Mouse (Mus musculus): Measurements from ENCODE around the gene Kdelr3.

The Kdelr3 gene

GRCm38 (mm10) chr15:79511553-79512320 lies 4.5 kb upstream of the Kdelr3 start:
- DNase-seq, result peak; percentile 69 to 78

DNA sequence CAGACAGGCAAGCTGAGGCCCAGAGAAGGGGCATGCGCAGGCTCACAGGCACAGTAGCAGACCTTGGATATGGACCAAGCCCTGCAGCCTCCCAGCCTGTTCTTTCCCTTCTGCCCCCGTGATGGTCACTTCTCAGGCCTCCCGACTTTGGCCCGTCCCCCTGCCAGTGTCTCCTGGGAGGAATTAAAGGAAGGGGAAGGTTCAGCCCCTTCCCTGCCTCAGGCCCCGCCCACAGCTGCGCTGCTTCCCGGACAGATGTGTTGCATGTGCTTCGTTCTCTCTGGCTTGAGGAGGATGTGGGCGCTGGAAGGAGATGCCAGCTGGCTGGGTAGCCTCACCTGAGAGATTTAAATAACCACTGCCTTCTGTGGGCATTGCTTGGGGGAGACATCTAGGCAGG lies 2.3 kb upstream of the Kdelr3 start:
- no peak for DNase-seq

GRCm38 (mm10) chr15:79517710-79518109 lies 1.5 kb downstream of the Kdelr3 start:
- no peak for DNase-seq

GRCm38 (mm10) chr15:79518571-79518970 lies 2.4 kb downstream of the Kdelr3 start:
- no peak for DNase-seq

DNA sequence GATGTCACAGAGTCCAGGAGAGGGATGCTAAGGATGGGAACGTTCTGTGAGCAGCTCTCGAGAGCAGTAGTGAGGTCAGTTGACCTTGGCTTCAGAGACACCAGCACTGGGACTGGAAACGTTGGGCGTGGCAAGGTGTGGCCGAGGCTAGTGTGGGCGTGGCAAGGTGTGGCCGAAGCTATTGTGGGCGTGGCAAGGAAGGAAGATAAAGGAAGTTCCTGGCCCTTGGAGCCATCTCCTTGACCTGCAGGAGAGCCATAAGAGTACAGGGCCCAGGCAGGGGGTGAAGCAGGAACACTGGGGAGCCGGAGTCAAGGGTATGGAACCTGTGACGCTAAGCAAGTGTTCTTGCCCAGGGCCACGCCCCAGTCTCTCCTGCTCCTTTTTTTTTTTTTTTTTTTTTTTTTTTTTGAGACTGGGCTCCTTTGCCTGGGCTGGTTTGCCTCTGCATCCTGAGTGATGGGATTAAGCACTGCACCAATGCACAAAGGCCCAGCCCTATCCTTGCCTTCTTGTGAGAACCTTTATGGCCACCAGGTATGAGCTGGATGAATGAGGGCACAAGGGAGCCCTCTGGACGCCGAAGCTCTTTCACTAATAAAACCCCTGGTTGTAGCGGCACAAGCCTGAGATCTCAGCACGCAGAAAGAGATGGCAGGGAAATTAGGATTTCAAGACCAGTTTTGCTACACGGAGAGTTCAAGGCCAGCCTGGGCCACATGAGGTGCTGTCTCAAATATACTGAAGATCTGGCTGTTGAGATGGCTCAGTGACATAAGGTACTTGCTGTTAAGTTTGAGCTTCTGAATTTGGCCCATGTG lies 3.4 kb downstream of the Kdelr3 start:
- no peak for DNase-seq

DNA sequence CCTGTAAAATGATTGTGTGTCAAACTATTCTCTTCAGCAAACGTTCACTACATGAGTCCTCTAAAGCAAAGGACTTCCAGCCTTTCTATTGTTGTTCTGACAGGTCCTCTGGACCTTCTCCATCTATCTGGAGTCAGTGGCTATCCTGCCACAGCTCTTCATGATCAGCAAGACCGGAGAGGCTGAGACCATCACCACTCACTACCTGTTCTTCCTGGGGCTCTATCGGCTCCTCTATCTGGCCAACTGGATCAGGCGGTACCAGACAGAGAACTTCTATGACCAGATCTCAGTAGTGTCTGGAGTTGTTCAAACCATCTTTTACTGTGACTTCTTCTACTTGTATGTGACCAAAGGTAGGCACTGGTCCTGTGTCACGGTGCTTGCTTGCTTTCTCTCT lies 9.4 kb downstream of the Kdelr3 start:
- no peak for DNase-seq

GRCm38 (mm10) chr15:79525979-79526768 lies 10.0 kb downstream of the Kdelr3 start:
- DNase-seq, result no peak

GRCm38 (mm10) chr15:79527192-79527591 lies 11.0 kb downstream of the Kdelr3 start:
- no peak for DNase-seq

DNA sequence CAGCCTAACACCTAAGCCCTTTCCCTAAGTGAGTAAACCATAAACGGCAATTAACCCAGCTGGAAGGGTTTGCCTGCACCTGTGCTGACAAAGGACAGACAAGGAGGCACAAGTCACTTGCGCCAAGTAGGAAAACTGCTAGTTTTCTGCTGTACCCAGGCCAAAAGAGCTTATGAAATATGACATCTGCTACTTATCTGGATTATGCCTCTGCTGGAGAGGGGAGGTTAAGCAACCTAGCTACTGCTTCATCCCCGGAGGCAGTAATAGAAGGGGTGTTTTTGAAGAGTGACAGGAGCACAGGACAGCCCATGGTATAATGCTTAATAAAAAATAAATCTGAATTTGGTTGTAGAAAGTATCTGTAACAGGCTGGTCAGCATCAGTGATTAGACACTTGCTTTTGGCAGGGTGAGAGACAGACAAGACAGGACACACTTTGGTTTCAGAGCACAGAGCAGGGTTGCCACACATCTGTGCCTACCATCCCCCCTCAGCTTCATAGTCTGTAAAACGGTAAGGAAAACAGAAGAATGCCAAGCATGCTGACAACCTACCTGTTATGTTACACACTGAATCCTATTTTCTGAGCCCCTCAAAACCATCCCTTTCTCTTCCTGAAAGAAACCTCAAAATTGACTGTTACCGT lies 11.9 kb downstream of the Kdelr3 start:
- DNase-seq, result no peak

DNA sequence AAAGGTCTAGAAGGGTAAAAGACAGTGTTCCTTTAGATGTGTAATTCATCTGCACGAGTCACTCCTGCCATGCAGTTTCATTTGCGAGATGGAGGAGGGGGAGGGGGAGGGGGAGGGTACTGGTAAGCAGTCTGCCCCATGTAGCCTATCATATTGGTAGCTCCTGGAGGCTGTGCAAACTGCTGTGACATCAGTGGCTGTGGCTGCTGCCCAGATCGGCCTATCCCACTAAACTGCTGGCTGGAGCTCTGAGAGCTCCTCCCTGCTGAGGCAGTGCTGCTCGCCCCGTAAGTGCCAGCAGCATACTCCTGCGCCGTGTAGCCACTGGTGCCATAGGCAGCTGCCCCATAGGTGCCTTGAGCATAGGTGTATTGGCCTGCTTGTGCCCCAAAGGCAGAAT lies 13.7 kb downstream of the Kdelr3 start:
- no peak for DNase-seq

DNA sequence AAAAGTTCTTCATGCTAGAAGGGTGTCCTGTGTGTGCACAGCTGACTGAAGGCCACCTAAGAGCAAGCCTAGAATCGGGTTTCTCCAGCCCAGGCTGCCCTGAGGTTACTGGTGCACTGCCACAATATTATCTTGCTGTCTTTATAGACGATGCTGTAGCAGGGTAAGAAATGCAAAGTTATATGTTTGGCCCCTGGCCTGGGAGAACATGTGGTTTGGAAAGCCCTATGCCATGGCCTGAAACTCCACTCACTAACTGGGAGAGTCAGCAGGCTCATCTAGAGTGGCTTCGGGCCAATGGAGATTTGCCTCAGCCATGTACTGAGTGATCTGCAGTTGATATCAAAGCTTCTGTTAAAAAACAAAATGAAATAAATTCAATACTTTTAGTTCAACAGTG lies 17.6 kb downstream of the Kdelr3 start:
- DNase-seq, result no peak

GRCm38 (mm10) chr15:79543968-79544367 lies 27.8 kb downstream of the Kdelr3 start:
- DNase-seq, result no peak

DNA sequence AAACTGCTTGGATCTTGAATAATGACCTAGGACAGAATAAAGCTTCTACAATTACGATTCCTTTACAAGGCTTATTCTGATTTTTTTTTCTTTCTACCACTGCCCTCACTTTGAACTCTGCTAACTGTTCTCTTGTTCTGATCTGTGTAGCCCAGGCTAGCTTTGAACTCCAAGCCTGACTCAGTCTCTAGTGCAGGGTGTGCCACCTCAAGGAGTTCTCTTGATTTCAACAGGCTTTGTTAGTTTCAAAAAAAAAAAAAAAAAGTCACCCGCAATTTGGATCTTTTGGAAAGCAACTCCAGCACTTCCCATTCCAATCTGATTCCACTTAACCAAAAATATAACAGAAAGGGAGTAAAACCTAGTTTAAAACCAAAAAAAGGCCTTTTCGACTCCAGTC lies 29.3 kb downstream of the Kdelr3 start:
- no peak for DNase-seq

DNA sequence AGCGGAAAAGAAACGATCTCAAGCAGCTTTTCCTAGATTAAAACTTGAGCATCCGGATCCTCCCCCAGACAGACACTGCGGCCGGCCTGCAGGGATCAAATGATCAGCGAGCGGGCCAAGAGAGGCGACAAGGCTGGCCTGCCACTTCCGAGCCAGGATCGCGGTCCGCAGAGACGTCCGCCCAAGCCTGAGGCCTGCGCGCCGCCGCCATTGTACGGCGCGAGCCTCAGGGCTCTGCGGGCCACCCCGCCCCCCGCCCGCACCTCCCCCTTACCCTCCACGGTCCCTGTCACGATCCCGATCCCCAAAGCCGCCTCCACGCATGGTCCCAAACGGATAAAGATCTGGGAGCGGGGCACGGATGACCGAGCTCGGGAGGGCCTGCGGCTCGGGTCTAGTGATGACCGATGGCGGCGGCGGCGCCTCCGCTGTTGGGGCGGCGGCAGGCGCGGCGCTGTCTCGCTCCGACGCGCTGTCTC lies 29.7 kb downstream of the Kdelr3 start:
- peak; percentile 56 to 65 for DNase-seq

- DNase-seq, result peak; percentile 94 to 97
Measured at GRCm38 (mm10) chr15:79546410-79547288, 30.4 kb downstream of the Kdelr3 start, which contains the start of gene Ddx17. TSS of gene Ddx17 (minus strand) at chr15:79546741.

DNA sequence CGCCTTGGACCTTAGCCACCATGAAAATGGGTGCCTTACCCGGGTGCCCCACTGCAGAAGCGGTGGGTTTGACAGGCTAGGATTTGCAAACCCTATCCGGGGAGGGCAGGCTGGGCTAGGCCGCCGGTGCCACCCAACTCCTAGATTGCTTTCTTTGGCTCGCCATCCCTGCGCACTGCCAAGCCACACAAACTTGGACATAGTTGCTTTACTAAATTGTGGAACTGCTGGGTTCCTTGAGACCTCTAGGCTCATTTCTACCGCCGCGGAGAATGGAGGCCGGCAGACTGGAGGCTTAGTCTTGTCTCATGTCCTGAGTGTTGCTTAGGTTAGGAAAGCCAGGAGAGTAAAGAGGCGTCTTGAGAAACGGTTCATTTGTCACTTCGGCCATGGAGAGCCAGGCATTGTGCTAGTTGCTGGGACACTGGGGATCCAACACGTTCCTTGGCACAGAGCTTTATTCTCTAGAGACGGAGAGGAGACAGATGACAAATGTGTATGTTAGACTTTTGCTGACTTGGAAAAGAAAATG lies 31.1 kb downstream of the Kdelr3 start:
- DNase-seq, result peak in 1 of 2 experiments; percentile 32

- no peak for DNase-seq
Measured at GRCm38 (mm10) chr15:79548226-79548625, 32.0 kb downstream of the Kdelr3 start.

GRCm38 (mm10) chr15:79552566-79552965 lies 36.4 kb downstream of the Kdelr3 start:
- no peak for DNase-seq

- DNase-seq, result no peak
Measured at GRCm38 (mm10) chr15:79559649-79560048, 43.4 kb downstream of the Kdelr3 start.

DNA sequence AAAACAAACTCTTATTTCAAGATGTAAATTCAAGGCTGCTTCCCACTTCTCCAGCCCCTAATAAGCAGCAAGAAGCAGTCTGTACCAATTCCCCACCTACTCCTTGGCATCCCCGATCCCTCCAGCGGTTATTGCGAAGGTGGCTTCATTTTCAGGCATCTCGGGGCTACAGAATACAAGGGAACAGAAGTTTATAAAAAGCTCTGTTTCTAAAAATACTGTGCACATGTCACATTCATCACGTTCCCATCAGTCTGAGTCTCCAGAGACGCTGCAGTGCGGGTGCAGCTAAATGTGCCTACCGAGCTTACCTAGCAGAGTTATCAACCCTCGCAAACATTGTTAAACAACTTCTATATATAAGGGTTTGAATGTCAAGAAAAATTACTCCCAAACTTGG lies 46.2 kb downstream of the Kdelr3 start:
- no peak for DNase-seq

DNA sequence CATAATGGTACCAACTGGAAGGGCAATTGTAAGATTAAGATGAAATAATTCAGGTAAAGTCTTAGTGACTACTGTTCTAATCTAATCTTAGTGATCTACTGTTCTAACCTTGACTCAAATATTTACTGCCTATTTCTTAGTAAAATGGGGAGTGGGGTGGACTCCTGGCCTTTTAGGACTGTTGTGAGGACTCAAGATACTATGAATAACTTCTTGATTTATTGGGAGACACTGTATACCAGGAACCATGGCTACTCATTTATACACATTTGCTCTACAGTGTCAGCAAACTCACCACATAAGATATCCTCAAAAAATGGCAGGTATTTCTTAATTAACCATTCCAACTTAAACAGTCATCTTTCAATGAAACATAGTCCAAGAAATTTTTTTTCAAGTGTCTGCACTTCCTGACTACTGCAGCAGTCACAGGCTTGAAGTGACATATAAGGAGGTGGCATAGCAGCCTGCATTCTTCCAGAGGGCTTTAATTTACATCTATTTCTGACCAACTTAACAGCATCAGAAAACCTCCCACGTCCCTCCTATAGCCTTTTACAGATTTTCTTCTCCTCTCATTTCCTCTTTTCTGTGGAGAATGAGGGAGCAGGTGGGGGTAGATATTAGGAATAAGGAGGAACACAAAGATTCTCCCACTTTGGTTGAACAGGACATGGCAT lies 59.5 kb downstream of the Kdelr3 start:
- DNase-seq, result no peak
